Mouse (Mus musculus): ENCODE measurements around the gene Prkra. TPM values are rescaled to one million over a fixed set of nuclear protein-coding genes. Genes with fewer than 3 reads are reported as not detected.

Gene Prkra
- 10.6 and 11.8 TPM in 2 replicates for polyA plus RNA-seq (2012)

GRCm38 (mm10) chr2:76647883-76648570 is at the start of gene Prkra, which contains the start of gene Pjvk:
TSS of gene Prkra (minus strand) at chr2:76648015.
TSS of gene Pjvk (plus strand) at chr2:76648476.

GRCm38 (mm10) chr2:76674725-76675427 is 27.1 kb upstream of the Prkra start, which contains the start of gene Plekha3:
TSS of gene Plekha3 (plus strand) at chr2:76675281.

GRCm38 (mm10) chr2:76672966-76673392 is 25.2 kb upstream of the Prkra start, which contains the start of gene Fkbp7:
TSS of gene Fkbp7 (minus strand) at chr2:76673116.

Other genes with a start within 250 kb of the Prkra start
- gene Osbpl6, start 241.5 kb downstream of the Prkra start, polyA plus RNA-seq (2012), result not detected in 2 replicates
- not detected in 2 replicates for gene Pjvk, start 461 bp upstream of the Prkra start, polyA plus RNA-seq (2012)
- gene Fkbp7, start 25.1 kb upstream of the Prkra start, polyA plus RNA-seq (2012), result 0.39 and 0.86 TPM in 2 replicates
- gene Plekha3, start 27.3 kb upstream of the Prkra start, polyA plus RNA-seq (2012), result 5.0 and 5.4 TPM in 2 replicates

All from megakaryocyte-erythroid progenitor cell, adult 5 weeks (primary cell).